Mouse (Mus musculus) CD4-positive, CD25-positive, alpha-beta regulatory T cell, adult 2 months (primary cell): ENCODE measurements at regions not wholly inside any gene's neighbourhood (a gene's known extent, or its start where the extent isn't known, plus 50 kb on each side); places are given as distances from the start of the nearest gene placed in this dataset.

ENCODE experiments used
- DNase-seq: peaks from one replicate; pipeline ENCODE4 v3.0.0-alpha.2; 2012; ENCODE audit warnings: low read depth, low spot score

- DNase-seq = no peak
Observed at GRCm38 (mm10) chr9:115665337-115666004, 243.8 kb upstream of the Gadl1 start.

GRCm38 (mm10) chr9:115666530-115666929 is 242.7 kb upstream of the Gadl1 start:
- DNase-seq = no peak

- DNase-seq = no peak
Observed at GRCm38 (mm10) chr9:115680703-115681576, 228.3 kb upstream of the Gadl1 start.

DNA sequence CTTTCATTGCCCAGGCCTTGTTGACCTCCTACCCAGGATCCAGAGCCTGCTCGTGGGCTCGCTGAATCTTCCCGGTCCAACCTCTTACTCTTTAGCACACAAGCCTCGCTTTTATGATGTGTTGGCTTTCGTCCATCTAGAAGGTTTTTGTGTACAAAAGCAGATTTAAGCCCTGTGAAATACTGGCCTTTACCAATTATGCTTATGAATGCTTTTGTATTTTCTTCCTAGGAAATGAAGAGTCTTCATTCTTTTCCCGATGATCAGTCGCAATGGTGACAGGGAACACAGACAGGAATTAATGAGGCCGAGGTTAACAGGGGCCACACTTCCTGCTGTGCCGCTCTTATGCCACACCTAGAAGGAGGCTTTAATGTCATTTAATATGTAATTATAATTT is 227.4 kb upstream of the Gadl1 start:
- DNase-seq = no peak

- no peak for DNase-seq
Observed at GRCm38 (mm10) chr9:115683951-115684350, 225.3 kb upstream of the Gadl1 start.

DNA sequence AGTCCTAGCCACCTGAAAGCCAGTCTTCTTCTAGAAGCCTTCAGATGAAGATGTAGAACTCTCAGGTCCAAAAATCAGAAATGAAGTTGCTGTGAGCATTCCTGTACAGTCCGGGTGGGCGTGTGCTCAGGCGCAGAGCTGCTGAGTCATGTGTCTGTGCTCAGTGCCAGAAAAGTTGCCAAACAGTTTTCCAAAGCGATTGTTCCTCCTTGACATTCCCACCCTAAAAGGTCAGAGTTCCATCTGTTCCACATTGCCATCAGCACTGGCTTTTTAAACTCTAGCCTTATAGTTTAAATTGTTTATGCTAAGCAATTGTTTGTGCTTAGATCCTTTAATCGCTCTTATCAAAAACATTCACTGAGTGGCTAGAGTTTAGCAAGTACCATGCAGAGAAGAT is 222.7 kb upstream of the Gadl1 start:
- no peak for DNase-seq

DNA sequence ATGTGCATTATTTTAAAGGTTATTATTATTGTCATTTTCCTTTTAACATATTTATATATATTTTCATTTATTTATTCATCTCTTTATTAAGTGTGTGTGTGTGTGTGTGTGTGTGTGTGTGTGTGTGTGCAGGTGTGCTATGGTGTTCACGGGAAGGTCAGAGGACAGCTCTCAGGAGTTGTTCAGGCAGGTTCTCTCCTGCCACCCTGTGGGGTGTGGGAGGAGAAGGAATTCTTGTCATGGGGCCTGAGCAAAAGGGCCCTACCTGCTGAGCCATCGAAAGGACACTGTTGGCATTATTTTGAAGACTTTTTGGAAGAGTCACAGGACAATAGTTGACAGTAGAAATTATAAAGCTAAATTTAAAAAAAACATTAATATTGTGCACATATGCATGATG is 216.4 kb upstream of the Gadl1 start:
- DNase-seq = peak; percentile 37

- DNase-seq = peak; percentile 60
Observed at GRCm38 (mm10) chr9:115703791-115704190, 205.5 kb upstream of the Gadl1 start.

- peak; percentile 73 for DNase-seq
Observed at GRCm38 (mm10) chr9:115704249-115704648, 205.0 kb upstream of the Gadl1 start.

DNA sequence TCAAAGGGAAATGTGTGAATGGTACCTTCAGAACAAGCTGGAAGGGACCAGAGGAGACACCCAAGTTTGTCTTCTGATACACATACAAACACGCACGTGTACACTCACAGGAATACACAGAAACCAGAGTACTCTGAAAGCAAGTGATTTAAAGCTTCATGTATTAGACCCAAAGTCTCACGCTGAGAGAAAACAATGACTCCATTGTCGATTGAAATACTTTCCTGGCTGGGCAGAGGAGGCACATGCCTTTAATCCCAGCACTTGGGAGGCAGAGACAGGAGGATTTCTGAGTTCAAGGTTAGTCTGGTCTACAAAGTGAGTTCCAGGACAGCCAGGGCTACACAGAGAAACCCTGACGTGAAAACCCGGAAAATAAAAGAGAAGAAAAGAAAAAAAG is 203.5 kb upstream of the Gadl1 start:
- DNase-seq = no peak

- DNase-seq = no peak
Observed at GRCm38 (mm10) chr9:115708199-115708934, 200.9 kb upstream of the Gadl1 start.

GRCm38 (mm10) chr9:115710039-115710739 is 199.1 kb upstream of the Gadl1 start:
- peak; percentile 63 for DNase-seq

GRCm38 (mm10) chr9:115720306-115720705 is 188.9 kb upstream of the Gadl1 start:
- no peak for DNase-seq

- DNase-seq = no peak
Observed at GRCm38 (mm10) chr9:115720841-115721240, 188.4 kb upstream of the Gadl1 start.

GRCm38 (mm10) chr9:115724063-115724462 is 185.2 kb upstream of the Gadl1 start:
- DNase-seq = no peak

DNA sequence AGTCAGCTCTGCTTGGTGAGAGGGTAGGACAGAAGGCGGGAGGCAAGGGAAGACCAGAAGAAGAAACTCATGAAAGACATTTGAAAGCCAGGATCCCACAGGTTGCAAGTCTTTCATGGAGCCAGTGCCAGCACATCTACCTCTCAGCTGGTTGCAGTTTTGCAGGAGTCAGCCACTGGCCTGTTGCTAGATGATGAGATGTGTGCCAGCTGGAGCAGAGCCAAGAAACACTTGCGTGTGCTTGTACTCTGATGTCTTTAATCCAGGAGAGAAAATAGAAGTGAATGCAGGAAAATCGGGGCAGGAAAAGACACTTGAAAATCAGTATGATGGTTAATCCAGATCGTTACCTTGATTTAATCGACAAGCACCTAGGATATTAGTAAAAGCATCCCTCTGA is 181.9 kb upstream of the Gadl1 start:
- no peak for DNase-seq

- peak; percentile 7 for DNase-seq
Observed at GRCm38 (mm10) chr9:115731557-115731956, 177.7 kb upstream of the Gadl1 start.

DNA sequence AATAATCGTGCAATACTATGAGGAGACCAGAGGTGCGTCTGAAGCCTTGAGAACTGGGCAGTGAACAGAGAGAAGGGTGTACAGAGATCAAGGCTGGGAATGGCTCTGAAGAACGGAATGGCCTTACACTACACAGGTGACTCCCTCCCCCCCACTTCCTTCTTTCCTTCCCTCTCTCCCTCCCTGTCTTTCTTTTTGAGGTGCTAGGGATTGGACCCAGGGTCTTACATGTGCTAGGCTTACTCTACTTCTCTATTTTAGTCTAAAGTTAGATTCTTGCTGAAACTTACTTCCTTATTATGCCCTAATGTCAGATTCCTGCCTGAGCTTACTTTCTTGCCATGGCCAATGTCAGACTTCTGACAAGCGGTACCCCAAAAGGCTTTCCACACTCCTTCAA is 176.2 kb upstream of the Gadl1 start:
- DNase-seq = no peak

GRCm38 (mm10) chr9:115739984-115740383 is 169.3 kb upstream of the Gadl1 start:
- DNase-seq = no peak

GRCm38 (mm10) chr9:115746436-115746835 is 162.8 kb upstream of the Gadl1 start:
- no peak for DNase-seq

GRCm38 (mm10) chr9:115760496-115760895 is 148.8 kb upstream of the Gadl1 start:
- no peak for DNase-seq

- DNase-seq = no peak
Observed at GRCm38 (mm10) chr9:115764136-115764535, 145.1 kb upstream of the Gadl1 start.
